Mouse (Mus musculus): ENCODE measurements at regions not wholly inside any gene's neighbourhood (a gene's known extent, or its start where the extent isn't known, plus 50 kb on each side); places are given as distances from the start of the nearest gene placed in this dataset.
A peak's percentile ranks its signal among the peaks of the same experiment; 100 is the strongest.

GRCm38 (mm10) chr7:54458386-54458785 is 376.9 kb upstream of the Luzp2 start:
- DNase-seq: peak; percentile 10

DNA sequence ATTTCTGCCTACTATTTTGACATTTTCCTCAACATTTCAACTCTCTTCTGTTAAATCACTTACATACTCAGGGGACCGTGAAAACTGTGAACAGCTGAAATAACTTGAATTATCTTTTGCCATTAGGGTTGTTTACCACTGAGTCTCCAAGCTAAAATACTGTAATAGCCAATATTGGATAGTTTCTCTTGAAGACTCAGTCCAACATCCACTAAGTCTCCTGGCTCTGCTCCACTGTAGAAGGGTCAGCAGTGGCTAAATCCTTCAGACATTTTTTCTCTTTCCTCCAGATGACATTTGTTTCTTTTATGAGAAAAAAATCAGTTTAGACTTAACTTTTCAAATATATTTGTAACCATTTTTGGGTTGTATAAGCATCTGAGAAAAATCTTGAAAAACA is 344.0 kb upstream of the Luzp2 start:
- no peak for DNase-seq

- DNase-seq: no peak
Observed at GRCm38 (mm10) chr7:54505235-54505634, 330.1 kb upstream of the Luzp2 start.

GRCm38 (mm10) chr7:54507006-54507405 is 328.3 kb upstream of the Luzp2 start:
- DNase-seq: no peak

DNA sequence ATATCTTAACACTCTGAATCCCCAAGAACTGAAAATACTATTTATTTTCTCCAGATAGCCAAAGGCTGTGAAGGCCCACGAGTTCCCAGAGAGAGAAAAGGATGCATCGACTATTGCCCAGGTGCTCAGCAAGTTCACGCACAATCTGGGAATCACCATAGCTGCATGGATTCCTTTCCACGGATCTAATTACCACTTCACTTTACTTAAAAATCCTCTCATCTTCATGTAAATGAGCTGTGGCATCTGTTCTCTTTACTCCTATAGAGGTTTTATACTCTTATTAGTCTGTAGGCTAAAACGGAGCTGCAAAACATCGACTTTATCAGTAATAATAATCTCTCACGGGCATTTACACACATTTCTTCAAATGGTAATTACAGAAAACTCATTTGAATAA is 299.6 kb upstream of the Luzp2 start:
- no peak for DNase-seq

- DNase-seq: no peak
Observed at GRCm38 (mm10) chr7:54557436-54557835, 277.9 kb upstream of the Luzp2 start.

DNA sequence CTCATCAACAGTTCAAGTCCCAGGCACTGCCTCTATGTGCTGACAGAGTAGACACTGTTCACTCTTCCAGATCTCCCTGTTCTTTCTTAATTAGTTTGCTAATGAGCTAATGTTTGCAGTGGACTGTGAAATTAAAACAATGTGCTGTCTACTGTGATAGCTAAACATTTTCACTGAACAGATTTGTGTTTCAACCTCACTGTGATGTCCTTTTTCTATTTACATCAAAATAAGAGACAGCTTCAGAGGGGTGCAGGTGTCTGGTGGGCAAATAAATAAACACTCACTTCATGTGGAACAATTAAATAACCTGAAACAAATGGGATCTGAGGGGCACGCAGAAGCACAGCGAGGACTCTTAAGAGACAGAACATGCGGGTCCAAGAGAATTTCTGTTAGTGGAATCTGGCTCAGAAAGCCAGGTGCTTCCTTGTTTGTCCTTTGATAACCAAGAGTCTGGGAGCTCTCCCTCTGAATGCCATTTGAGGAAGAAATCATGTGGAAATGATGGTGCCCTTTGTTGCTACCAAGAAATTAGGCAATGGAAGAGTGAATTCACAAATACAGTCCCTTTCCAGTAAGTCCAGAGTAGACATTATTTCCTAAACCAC is 269.6 kb upstream of the Luzp2 start:
- DNase-seq: no peak

DNA sequence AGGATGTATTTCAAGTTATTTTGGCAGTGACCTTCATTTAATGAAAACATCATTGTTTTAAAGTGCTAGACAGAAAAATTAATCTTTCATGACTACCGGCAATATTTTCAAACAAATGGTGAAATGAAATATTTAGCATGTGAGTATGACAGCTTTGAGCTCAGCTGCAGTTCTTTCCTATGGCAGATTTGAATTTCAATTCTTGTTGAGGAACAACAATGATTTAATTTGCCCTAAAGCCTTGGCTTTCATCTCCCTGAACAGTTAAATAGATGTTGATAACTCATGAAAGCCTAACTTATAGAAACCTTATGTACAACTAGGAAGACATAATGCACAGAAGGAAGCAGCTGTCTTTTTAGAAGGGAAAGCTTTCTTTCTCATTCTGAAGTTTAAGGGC is 235.5 kb upstream of the Luzp2 start:
- no peak for DNase-seq

GRCm38 (mm10) chr7:54622436-54622835 is 212.9 kb upstream of the Luzp2 start:
- DNase-seq: no peak

- no peak for DNase-seq
Observed at GRCm38 (mm10) chr7:54633930-54634329, 201.4 kb upstream of the Luzp2 start.

- no peak for DNase-seq
Observed at GRCm38 (mm10) chr7:54634348-54635035, 200.8 kb upstream of the Luzp2 start.

DNA sequence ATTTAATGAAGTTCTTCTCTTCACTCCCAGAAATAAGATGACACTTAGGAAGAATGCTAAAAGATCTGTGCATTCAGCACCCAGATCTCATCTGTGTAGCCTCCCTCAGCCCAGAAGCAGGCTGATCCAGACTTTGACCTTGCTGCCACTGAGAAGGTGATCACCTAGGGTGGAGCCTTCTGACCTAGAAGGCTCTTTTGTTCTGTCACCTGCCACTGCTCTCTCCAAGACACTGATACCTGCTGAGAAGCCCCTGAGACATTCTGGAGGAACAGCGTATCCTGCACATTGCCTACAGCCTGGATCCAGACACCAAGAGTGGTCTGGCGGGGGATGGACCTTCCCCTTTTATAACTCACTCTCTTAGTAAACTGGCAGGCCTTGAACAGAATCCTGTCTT is 190.0 kb upstream of the Luzp2 start:
- no peak for DNase-seq

DNA sequence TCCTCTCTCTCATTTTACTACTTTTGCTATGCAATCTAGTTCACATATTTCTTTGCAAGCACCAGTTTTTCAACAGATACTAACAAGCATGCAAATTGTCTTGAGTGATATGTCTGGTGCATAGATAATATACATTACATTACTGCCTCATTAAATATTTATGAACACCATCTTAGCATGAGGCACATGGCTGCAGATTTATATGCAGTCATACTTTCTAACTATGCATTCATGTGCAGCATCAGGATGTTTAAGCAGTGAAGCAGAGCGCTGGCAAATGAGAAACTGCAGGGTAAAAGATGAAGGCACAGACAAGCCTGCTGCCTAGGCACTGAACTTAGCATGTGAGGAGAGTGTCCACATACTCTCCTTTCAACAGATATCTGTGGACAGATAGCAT is 186.3 kb upstream of the Luzp2 start:
- DNase-seq: no peak
